Mouse (Mus musculus) E14TG2a.4 (cell line): ENCODE results near the gene Rxra.
A peak's percentile ranks its signal among the peaks of the same experiment; 100 is the strongest.

Experiments used
- H3K27me3 ChIP-seq: 2 replicates; pipeline ENCODE4 v1.6.1; 2014; ENCODE audit warnings: low read length, control low read depth; ENCODE audit not compliant: insufficient read depth
- H3K36me3 ChIP-seq: 2 replicates; pipeline ENCODE4 v1.6.1; 2014; ENCODE audit warnings: low read length, control low read depth; ENCODE audit not compliant: insufficient read depth
- H3K4me1 ChIP-seq: replicated peaks from 2 replicates; pipeline ENCODE4 v1.6.1; 2014; ENCODE audit warnings: low read depth, low read length, control low read depth
- H3K4me3 ChIP-seq: replicated peaks from 2 replicates; pipeline ENCODE4 v1.5.1; 2014; ENCODE audit warnings: mild to moderate bottlenecking, low read length
- H3K9me3 ChIP-seq: 2 replicates; pipeline ENCODE4 v1.6.1; 2014; ENCODE audit warnings: low read length, control low read depth
- CTCF ChIP-seq: conservative IDR thresholded peaks from 2 replicates; pipeline ENCODE4 v1.5.1; 2014; ENCODE audit warnings: low read length
- NANOG ChIP-seq: IDR thresholded peaks from 2 replicates; pipeline ENCODE4 v1.6.1; 2014; ENCODE audit warnings: borderline replicate concordance, low read length, mixed read lengths
- POU5F1 ChIP-seq: IDR thresholded peaks from 2 replicates; pipeline ENCODE4 v1.6.1; 2014; ENCODE audit warnings: low read length, borderline replicate concordance

Gene Rxra

DNA sequence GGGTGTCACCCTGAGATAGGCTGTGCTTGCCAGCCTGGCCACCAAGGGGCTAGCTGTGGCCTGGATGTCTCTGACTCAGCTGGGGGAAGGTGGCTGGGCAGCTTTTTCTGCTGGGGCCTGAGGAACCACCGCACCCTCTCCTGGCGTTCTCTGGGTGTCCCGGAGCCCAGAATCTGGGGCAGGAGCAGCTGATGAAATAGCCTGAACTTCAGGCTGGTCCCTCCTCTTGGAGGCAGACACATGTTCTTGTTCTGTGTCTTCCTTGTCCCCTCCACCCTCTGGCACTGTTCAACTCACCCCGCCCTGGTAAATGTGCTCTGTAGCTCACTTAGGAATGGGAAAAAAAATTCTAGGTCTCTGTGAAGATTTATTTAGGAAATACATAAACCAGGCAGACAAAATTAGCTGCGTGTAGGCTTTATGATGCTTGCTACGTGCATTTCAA lies 109.8 kb downstream of the Rxra start:
- TF ChIP-seq POU5F1 (no peak), CTCF (no peak), NANOG (no peak)
- Histone ChIP-seq H3K4me1 (no peaks in the 10 kb centered on the region), H3K36me3 (no peaks in the 10 kb centered on the region), H3K27me3 (no peaks in the 10 kb centered on the region), H3K4me3 (no peak overlapping the region), H3K9me3 (0 out of 2 replicates have a peak, but pooled peaks cover 9% of the 10 kb centered on the region)

GRCm38 (mm10) chr2:27791571-27791970 lies 115.3 kb downstream of the Rxra start:
- H3K36me3 ChIP-seq: no peaks in the 10 kb centered on the region
- H3K4me3 ChIP-seq: no peak overlapping the region
- peak; percentile 57; the same call in 1 of the 2 replicates for TF ChIP-seq NANOG
- no peak for TF ChIP-seq POU5F1

GRCm38 (mm10) chr2:27799018-27799417 lies 122.8 kb downstream of the Rxra start:
- no peaks in the 10 kb centered on the region for H3K9me3 ChIP-seq
- H3K4me3 ChIP-seq: no peak overlapping the region
- peaks cover 12% of the 10 kb centered on the region for H3K4me1 ChIP-seq
- no peaks in the 10 kb centered on the region for H3K27me3 ChIP-seq
- H3K36me3 ChIP-seq: no peaks in the 10 kb centered on the region
- TF ChIP-seq NANOG: no peak
- no peak for TF ChIP-seq POU5F1
- TF ChIP-seq CTCF: no peak

More at GRCm38 (mm10) chr2:27791571-27791970, 115.3 kb downstream of the Rxra start:
- H3K27me3 ChIP-seq: no peaks in the 10 kb centered on the region
- peaks cover 21% of the 10 kb centered on the region for H3K4me1 ChIP-seq
- H3K9me3 ChIP-seq: 0 out of 2 replicates have a peak, but pooled peaks cover 9% of the 10 kb centered on the region

- Histone ChIP-seq H3K4me1 (peaks cover 12% of the 10 kb centered on the region), H3K9me3 (no peaks in the 10 kb centered on the region), H3K27me3 (no peaks in the 10 kb centered on the region), H3K4me3 (no peak overlapping the region), H3K36me3 (no peaks in the 10 kb centered on the region)
- TF ChIP-seq POU5F1: no peak
- TF ChIP-seq CTCF: no peak
- TF ChIP-seq NANOG: no peak
Measured at GRCm38 (mm10) chr2:27801041-27801440, 124.8 kb downstream of the Rxra start.

GRCm38 (mm10) chr2:27802493-27802892 lies 126.3 kb downstream of the Rxra start:
- peaks cover 12% of the 10 kb centered on the region for H3K4me1 ChIP-seq
- H3K27me3 ChIP-seq: no peaks in the 10 kb centered on the region
- H3K4me3 ChIP-seq: no peak overlapping the region
- no peaks in the 10 kb centered on the region for H3K36me3 ChIP-seq
- TF ChIP-seq CTCF (no peak), NANOG (no peak), POU5F1 (no peak)
- no peaks in the 10 kb centered on the region for H3K9me3 ChIP-seq

DNA sequence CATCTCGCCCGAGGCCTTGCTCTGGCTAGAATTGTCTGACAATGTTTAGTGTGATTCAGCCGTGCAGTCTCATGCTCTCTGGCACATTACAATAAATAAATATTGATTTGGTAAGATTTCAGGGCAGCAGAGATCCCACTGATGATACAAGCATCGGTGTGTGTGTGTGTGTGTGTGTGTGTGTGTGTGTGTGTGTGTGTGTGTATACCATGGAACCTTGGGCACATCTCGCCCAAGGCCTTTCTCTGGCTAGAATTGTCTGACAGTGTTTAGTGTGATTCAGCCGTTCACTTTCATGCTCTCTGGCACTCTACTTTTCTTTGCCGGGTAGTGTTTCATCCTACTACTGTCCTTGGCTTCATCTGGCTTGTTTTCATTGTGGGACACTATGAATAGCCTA lies 130.5 kb downstream of the Rxra start:
- no peaks in the 10 kb centered on the region for H3K27me3 ChIP-seq

DNA sequence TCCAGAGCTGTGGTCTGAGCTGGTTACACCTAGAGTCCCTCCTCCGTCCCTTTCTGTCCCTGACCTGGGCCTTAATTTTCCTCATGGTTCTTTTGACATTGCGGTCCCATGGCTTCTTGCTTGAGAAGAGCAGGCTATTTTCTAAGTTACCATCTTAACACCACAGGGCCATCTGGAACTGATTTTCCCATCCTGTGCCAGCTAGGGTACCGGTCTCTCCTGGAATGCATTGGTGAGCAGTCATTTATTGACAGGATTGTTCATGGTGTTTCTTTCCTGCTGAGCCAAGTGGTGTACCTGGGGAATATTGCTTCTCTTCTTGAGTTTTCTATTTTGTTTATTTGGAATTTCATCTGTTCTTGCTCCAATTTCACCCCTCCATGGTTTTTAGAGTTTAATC lies 131.4 kb downstream of the Rxra start:
- H3K4me1 ChIP-seq: no peaks in the 10 kb centered on the region

More for the DNA sequence above, 130.5 kb downstream of the Rxra start:
- 0 out of 2 replicates have a peak, but pooled peaks cover under 1% of the 10 kb centered on the region for H3K4me1 ChIP-seq
- no peaks in the 10 kb centered on the region for H3K36me3 ChIP-seq
- 0 out of 2 replicates have a peak, but pooled peaks cover 3% of the 10 kb centered on the region for H3K9me3 ChIP-seq
- no peak for TF ChIP-seq NANOG
- no peak overlapping the region for H3K4me3 ChIP-seq

GRCm38 (mm10) chr2:27809897-27810296 lies 133.7 kb downstream of the Rxra start:
- no peaks in the 10 kb centered on the region for H3K4me1 ChIP-seq
- 0 out of 2 replicates have a peak, but pooled peaks cover 3% of the 10 kb centered on the region for H3K9me3 ChIP-seq
- H3K36me3 ChIP-seq: no peaks in the 10 kb centered on the region
- no peak overlapping the region for H3K4me3 ChIP-seq
- TF ChIP-seq POU5F1 (no peak), CTCF (no peak), NANOG (no peak)
- no peaks in the 10 kb centered on the region for H3K27me3 ChIP-seq

More for the DNA sequence above, 131.4 kb downstream of the Rxra start:
- TF ChIP-seq CTCF: no peak
- no peak for TF ChIP-seq NANOG
- no peak for TF ChIP-seq POU5F1
- Histone ChIP-seq H3K36me3 (no peaks in the 10 kb centered on the region), H3K27me3 (no peaks in the 10 kb centered on the region), H3K4me3 (no peak overlapping the region), H3K9me3 (0 out of 2 replicates have a peak, but pooled peaks cover 3% of the 10 kb centered on the region)
